Mouse (Mus musculus) left cerebral cortex, adult 9 months (tissue): Measurements from ENCODE around the gene Wdr62.
"Not testable (repeated sequence)": the region's sequence is repeated elsewhere in the genome, so short reads cannot be mapped to it uniquely, and the experiment has no call there.

Experiments
- DNase-seq, 2 experiments: peaks; one replicate each; pipeline ENCODE4 v3.0.0; 2022; ENCODE audit warnings: low spot score in 2 of 2

Wdr62 gene

DNA sequence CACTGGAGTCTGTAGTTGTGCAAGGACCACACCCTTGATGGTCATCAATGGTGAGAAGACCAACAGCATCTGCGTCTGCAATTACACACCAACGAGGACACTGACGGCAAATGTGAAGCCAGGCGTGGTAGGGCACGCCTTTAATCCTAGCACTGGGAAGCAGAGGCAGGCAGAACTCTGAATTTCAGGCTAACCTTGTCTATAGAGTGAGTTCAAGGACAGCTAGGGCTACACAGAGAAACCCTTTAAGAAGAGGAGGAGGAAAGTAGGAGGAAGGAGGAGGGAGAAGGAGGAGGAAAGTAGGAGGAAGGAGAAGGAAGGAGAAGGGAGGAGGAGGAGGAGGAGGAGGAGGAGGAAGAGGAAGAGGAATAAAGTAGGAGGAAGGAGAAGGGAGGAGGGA is 14.7 kb downstream of the Wdr62 start:
- DNase-seq = no peak

DNA sequence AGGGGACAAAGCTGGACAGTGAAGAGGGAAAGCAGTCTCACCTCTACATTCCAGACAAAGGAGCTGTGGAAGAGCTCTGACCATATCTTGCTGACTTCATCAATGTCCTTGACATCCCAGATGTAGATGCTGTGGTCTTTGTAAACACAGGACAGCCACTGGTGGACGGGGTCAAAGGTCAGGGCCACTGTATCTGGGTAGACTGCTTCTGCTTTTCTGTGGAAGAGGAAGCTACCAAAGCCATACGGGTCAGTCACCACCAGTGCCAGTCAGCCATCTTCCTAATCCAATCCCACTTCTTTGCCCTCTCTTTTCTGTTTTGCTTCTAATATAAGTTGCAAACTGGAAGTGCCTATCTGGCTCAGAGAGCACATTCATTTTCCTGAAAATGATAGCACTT is 15.2 kb downstream of the Wdr62 start:
- DNase-seq = no peak

DNA sequence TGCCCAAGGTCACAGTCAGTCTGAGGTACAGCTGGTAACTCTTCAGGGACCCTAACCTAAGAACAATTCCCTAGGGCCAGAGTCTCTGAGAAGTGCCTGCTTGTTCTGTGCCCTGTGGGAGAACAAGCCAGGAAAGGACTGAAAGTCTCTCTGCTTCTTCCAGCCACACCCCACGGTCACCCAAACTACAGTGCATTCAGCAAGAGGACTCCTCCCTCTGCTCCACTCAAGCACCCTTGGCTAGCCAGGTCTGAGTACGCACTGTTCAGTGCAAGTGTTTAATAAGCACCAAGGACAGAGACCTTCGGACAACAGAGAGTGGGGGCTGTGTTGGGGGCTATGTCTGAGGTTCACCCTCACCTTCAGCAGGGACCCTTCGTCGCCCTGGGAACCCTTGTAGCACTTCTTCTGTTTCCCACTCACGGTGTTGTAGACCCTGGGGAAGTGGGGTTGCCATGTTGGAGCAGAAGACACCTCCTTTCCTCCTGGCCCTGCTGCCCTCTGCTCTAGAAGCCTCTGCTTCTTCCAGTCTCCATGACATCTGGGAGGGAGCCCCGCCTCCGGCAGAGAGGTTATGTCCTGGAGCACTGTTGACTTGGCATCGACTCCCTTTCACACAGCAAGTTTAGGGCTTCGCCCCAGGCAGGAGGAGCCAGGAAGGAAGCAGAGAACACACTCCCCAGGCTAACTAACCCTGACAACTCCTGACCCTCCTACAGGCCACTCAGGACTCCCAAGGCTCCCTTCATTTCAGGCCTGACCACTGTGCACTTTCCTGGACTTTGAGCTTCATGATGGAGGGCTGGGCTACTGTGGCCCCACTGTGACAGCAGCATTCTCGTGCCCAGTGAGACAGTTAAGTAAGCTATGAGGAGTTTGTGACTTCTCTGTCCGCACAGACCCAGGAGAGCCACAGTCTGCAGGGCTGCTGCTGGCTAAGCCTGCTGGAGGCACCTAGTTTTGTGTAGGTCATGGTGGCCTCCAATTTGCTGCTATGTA is 28.0 kb downstream of the Wdr62 start:
- DNase-seq = no peak

DNA sequence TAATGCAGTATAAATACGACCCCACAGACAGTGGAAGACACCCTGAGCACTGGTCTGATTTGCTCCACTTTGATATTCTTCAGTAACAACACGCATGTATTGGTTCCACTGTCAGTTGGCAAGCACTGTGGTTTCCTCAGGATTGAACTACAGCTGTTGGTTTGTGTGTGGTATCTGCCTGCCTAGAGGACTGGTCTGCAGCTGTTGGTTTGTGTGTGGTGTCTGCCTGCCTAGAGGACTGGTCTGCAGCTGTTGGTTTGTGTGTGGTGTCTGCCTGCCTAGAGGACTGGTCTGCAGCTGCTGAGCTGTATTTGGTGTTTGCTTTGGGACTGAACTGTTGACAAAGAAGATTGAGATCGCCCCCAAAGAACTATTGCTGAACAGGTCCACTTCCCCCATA is 42.8 kb downstream of the Wdr62 start:
- not testable (repeated sequence) for DNase-seq

GRCm38 (mm10) chr7:30235625-30236024 is 44.6 kb downstream of the Wdr62 start, which contains the start of gene Ovol3:
Ovol3 (minus strand) TSS chr7:30235725.
- DNase-seq = no peak

GRCm38 (mm10) chr7:30235091-30235490 is 45.1 kb downstream of the Wdr62 start:
- no peak for DNase-seq

- DNase-seq = no peak
These were observed 45.9 kb downstream of the Wdr62 start for GRCm38 (mm10) chr7:30234276-30234858.

GRCm38 (mm10) chr7:30233387-30233786 is 46.8 kb downstream of the Wdr62 start:
- DNase-seq = peak in 1 of 2 experiments; percentile 23

- DNase-seq = peak in 1 of 2 experiments; percentile 48
These were observed 47.5 kb downstream of the Wdr62 start for GRCm38 (mm10) chr7:30232631-30233148.

DNA sequence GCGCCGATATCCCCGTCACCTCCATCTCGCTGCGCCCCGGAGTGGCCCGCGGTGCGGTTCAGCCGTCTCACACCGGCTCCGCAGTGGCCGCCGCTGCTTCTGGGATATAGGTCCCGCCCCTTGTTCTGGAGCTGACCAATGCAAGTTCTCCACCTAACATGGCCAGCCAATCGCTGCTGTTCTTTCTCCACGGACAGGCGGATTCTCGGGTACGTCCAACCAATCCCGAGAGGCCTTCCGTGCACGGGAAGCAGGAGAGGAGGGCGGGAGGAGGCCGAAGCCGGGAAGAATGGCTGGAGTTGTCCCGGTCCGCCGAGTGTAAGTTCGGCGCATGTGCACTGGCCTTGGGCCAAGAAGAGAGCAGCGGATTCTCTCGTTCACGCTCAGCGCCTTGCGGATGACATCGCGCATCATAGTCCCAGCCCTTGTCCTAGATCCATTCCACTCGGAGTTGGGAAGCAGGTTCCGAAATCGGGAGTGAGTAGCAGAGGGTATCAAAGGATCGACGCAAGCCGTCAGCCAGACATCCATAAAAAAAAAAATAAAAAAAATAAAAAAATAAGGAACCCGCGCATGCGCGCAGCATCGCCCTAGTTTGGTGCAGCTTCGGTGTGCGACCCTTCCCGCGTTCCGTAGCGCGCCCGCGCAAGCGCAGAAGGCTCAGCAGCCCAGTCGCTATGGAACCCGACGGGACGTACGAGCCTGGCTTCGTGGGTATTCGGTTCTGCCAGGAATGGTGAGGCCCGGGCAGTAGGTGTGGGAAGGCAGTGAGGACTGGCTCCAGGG is 48.4 kb downstream of the Wdr62 start, which contains the start of the genes Polr2i and Tbcb:
TSS of gene Polr2i (plus strand) at position 280 of the 786 bp plus-strand sequence.
TSS of gene Tbcb (minus strand) at position 604 of the 786 bp plus-strand sequence.
- DNase-seq = peak; percentile 97 to 99

DNA sequence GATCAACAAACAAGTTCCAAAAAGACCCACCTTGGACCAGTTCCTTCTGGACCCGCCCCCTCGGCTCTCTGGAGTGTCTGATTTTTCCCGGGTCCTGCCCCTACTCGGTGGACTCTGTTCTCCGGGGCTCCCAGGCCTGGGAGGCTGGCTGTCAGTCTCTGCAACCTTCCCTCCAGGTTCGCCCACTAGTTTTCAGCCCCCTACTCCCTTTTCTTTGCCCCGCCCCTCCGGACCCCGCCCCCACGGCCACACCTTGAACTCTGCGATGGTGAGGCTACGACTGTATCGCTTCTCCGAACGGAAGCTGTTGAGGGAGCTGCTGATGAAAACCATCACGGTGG is 48.9 kb downstream of the Wdr62 start:
- no peak for DNase-seq

- DNase-seq = no peak
These were observed 56.0 kb downstream of the Wdr62 start for GRCm38 (mm10) chr7:30224206-30224605.

- no peak for DNase-seq
These were observed 58.0 kb downstream of the Wdr62 start for GRCm38 (mm10) chr7:30222205-30222604.

DNA sequence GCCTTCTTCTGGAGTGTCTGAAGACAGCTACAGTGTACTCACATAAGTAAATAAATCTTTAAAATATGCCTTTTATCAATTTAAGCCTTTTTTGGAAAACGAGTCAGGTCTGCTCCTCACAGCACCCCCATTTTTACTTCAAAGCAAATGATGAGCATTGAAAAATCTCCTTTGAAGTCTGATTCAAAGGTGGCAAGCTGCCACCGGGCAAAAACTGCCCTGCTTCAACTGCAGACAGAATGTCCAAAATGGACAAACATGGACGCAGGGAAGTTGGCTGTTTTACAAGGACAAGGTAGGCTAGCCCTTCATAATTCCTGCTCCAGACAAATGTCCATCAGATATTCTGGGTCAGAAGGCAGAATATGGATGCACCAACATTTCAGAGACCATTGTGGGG is 58.8 kb downstream of the Wdr62 start:
- DNase-seq = no peak

- DNase-seq = no peak
These were observed 60.2 kb downstream of the Wdr62 start for GRCm38 (mm10) chr7:30220008-30220356.

DNA sequence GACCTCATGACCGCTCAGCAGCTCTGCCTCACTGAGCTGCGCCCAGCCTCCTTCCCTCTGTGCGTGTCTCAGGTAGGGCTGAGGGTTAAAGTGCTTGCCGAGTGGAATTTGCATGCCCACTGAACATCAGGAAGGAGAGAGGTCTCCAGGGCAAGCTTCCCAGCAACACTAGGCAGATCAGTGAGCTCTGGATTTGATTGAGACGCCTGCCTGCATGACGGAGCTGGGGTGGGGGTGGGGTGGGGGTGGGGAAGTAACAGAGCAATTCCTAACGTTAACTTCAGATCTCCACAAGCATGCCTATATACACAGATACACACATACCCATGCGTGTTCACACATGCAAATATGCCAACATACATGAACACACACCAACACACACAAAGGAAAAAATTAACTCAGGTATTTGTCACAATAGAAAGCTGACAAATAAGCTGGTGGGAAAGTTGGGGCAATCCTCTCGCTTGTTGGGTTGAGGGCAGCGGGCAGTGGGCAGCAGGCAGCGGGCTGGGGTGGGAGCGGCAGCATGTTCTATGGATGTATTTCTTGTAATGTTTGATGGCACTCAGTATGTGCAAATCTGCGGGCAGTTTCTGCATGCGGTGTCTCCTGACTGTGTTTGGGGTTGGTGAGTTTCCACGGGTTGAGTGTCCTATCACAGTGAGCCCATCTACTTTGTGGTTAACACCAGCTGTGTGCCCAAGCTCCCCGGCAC is 60.8 kb downstream of the Wdr62 start:
- peak in 1 of 2 experiments; percentile 32 for DNase-seq

- no peak for DNase-seq
These were observed 62.9 kb downstream of the Wdr62 start for GRCm38 (mm10) chr7:30217277-30217676.

DNA sequence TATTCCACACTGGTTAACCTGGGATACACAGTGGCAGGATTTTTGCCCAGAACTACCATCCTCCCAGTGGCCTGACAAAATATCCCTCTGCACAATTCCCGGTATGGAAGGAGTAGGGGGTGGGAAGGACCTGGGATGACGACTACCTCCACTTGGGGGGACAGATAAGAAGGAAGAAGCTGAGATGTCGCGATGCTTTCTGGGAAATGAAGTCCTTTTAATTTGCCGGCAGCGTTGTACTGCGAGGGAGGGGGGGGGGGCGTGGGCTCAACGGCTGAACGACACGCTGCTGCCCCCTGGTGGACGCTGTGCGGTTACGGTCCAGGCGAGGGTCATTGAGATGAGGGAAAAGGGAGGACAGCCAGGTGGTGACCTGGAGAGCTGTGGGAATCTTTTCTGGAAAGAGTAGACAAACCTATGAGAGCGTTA is 63.5 kb downstream of the Wdr62 start:
- DNase-seq = peak in 1 of 2 experiments; percentile 54

GRCm38 (mm10) chr7:30215875-30216274 is 64.3 kb downstream of the Wdr62 start:
- DNase-seq = no peak

- DNase-seq = no peak
These were observed 66.3 kb downstream of the Wdr62 start for GRCm38 (mm10) chr7:30213881-30214280.

- DNase-seq = no peak
These were observed 69.2 kb downstream of the Wdr62 start for GRCm38 (mm10) chr7:30211025-30211424.
